Mouse (Mus musculus) midbrain, embryonic 12.5 days (tissue): ENCODE results near the gene Cdk14. TPM values are rescaled to one million over a fixed set of nuclear protein-coding genes. Genes with fewer than 3 reads are reported as not detected.
A peak's percentile ranks its signal among the peaks of the same experiment; 100 is the strongest.

Experiments used
- ATAC-seq: fragments of 200-750 bp; cut with Nextera tagmentation; 2 replicates; pipeline ENCODE4 v1.8.0; 2017; ENCODE audit warnings: low read depth, moderate TSS enrichment, moderate library complexity; ENCODE audit not compliant: low FRiP score
- H3K27ac ChIP-seq: fragments of 300-500 bp; sonication (generic); replicated peaks from 2 replicates; pipeline ENCODE4 v1.5.1; 2016; ENCODE audit warnings: mild to moderate bottlenecking
- H3K27me3 ChIP-seq: fragments of 300-500 bp; sonication (generic); 2 replicates; pipeline ENCODE4 v1.6.1; 2016; ENCODE audit warnings: mild to moderate bottlenecking
- H3K36me3 ChIP-seq: fragments of 300-500 bp; sonication (generic); 2 replicates; pipeline ENCODE4 v1.6.1; 2016
- H3K4me1 ChIP-seq: fragments of 300-500 bp; sonication (generic); 2 replicates; pipeline ENCODE4 v1.6.1; 2016
- H3K4me2 ChIP-seq: fragments of 300-500 bp; sonication (generic); replicated peaks from 2 replicates; pipeline ENCODE4 v1.6.1; 2016; ENCODE audit warnings: mild to moderate bottlenecking, moderate library complexity
- H3K4me3 ChIP-seq: fragments of 300-500 bp; sonication (generic); 2 replicates; pipeline ENCODE4 v1.5.1; 2016; ENCODE audit warnings: mild to moderate bottlenecking
- H3K9ac ChIP-seq: fragments of 300-500 bp; sonication (generic); replicated peaks from 2 replicates; pipeline ENCODE4 v1.6.1; 2016; ENCODE audit warnings: mild to moderate bottlenecking, moderate library complexity
- H3K9me3 ChIP-seq: fragments of 300-500 bp; sonication (generic); 2 replicates; pipeline ENCODE4 v1.6.1; 2016; ENCODE audit warnings: mild to moderate bottlenecking
- WGBS: fragments of 180-500 bp; shearing (Covaris S2); methylation state at CpG from one replicate; pipeline ENCODE4 v1.1.7; 2016; 5-methylcytosine and 5-hydroxymethylcytosine counted together
- polyA plus RNA-seq: library from polyadenylated mRNA; unstranded; fragments of >200 nt; fragmentation: Nextera tagmentation; extraction: Ambion mirVana; gene quantifications from 2 replicates; pipeline ENCODE4 v1.2.1, GENCODE M21; 2016

Cdk14 gene
- polyA plus RNA-seq, 1 experiment from 2014 or later: 38.1 TPM

GRCm38 (mm10) chr5:5360338-5360737 is 59.8 kb downstream of the Cdk14 start:
- 87% methylated on average over 5 of the region's 5 CpGs for WGBS

GRCm38 (mm10) chr5:5359915-5360314 is 60.2 kb downstream of the Cdk14 start:
- H3K9ac ChIP-seq: no peak overlapping the region
- WGBS: 76% methylated on average over 3 of the region's 3 CpGs
- H3K27ac ChIP-seq: no peak overlapping the region
- no peak overlapping the region for H3K4me3 ChIP-seq
- no peak overlapping the region for H3K4me2 ChIP-seq
- no peak for ATAC-seq
- peaks cover 3% of the 10 kb centered on the region; the same call in 1 of the 2 replicates for H3K9me3 ChIP-seq
- no peaks in the 10 kb centered on the region for H3K27me3 ChIP-seq
- H3K4me1 ChIP-seq: no peaks in the 10 kb centered on the region
- 0 out of 2 replicates have a peak, but pooled peaks cover 6% of the 10 kb centered on the region for H3K36me3 ChIP-seq

More at GRCm38 (mm10) chr5:5360338-5360737, 59.8 kb downstream of the Cdk14 start:
- Histone ChIP-seq H3K4me2 (no peak overlapping the region), H3K4me3 (no peak overlapping the region), H3K27me3 (no peaks in the 10 kb centered on the region), H3K27ac (0 out of 2 replicates have a peak overlapping the region, but pooled peaks have one; percentile 20), H3K9me3 (peaks cover 3% of the 10 kb centered on the region; the same call in 1 of the 2 replicates), H3K9ac (no peak overlapping the region), H3K4me1 (no peaks in the 10 kb centered on the region), H3K36me3 (0 out of 2 replicates have a peak, but pooled peaks cover 6% of the 10 kb centered on the region)
- no peak for ATAC-seq

GRCm38 (mm10) chr5:5359370-5359769 is 60.7 kb downstream of the Cdk14 start:
- H3K27me3 ChIP-seq: no peaks in the 10 kb centered on the region
- WGBS: 98% methylated on average over 5 of the region's 5 CpGs
- no peak overlapping the region for H3K27ac ChIP-seq
- H3K9ac ChIP-seq: no peak overlapping the region
- peaks cover 3% of the 10 kb centered on the region; the same call in 1 of the 2 replicates for H3K9me3 ChIP-seq
- no peak overlapping the region for H3K4me2 ChIP-seq
- ATAC-seq: no peak
- H3K4me3 ChIP-seq: no peak overlapping the region
- 0 out of 2 replicates have a peak, but pooled peaks cover 4% of the 10 kb centered on the region for H3K36me3 ChIP-seq
- H3K4me1 ChIP-seq: no peaks in the 10 kb centered on the region

GRCm38 (mm10) chr5:5358019-5358717 is 61.9 kb downstream of the Cdk14 start:
- no peak overlapping the region for H3K27ac ChIP-seq
- no peak overlapping the region for H3K4me3 ChIP-seq
- peaks cover 3% of the 10 kb centered on the region; the same call in 1 of the 2 replicates for H3K9me3 ChIP-seq
- H3K4me1 ChIP-seq: no peaks in the 10 kb centered on the region
- H3K27me3 ChIP-seq: no peaks in the 10 kb centered on the region
- H3K4me2 ChIP-seq: no peak overlapping the region
- 0 out of 2 replicates have a peak, but pooled peaks cover 1% of the 10 kb centered on the region for H3K36me3 ChIP-seq
- 93% methylated on average over 18 of the region's 18 CpGs for WGBS
- no peak overlapping the region for H3K9ac ChIP-seq
- no peak for ATAC-seq

GRCm38 (mm10) chr5:5354684-5355368 is 65.3 kb downstream of the Cdk14 start:
- Histone ChIP-seq H3K4me2 (no peak overlapping the region), H3K9me3 (no peaks in the 10 kb centered on the region), H3K27me3 (no peaks in the 10 kb centered on the region), H3K27ac (no peak overlapping the region), H3K9ac (no peak overlapping the region), H3K4me1 (no peaks in the 10 kb centered on the region), H3K36me3 (no peaks in the 10 kb centered on the region), H3K4me3 (no peak overlapping the region)
- ATAC-seq: no peak
- WGBS: 55% methylated on average over 5 of the region's 5 CpGs

- Histone ChIP-seq H3K27ac (no peak overlapping the region), H3K9me3 (no peaks in the 10 kb centered on the region), H3K27me3 (no peaks in the 10 kb centered on the region), H3K9ac (no peak overlapping the region), H3K36me3 (no peaks in the 10 kb centered on the region), H3K4me2 (no peak overlapping the region), H3K4me1 (no peaks in the 10 kb centered on the region), H3K4me3 (no peak overlapping the region)
- no peak for ATAC-seq
- WGBS: 38% methylated on average over 1 of the region's 1 CpGs
These were observed 66.2 kb downstream of the Cdk14 start for GRCm38 (mm10) chr5:5353946-5354345.

GRCm38 (mm10) chr5:5344646-5345045 is 75.5 kb downstream of the Cdk14 start:
- Histone ChIP-seq H3K4me3 (no peak overlapping the region), H3K36me3 (no peaks in the 10 kb centered on the region), H3K27ac (no peak overlapping the region), H3K4me2 (no peak overlapping the region), H3K9me3 (no peaks in the 10 kb centered on the region), H3K9ac (no peak overlapping the region), H3K27me3 (no peaks in the 10 kb centered on the region), H3K4me1 (peaks cover 23% of the 10 kb centered on the region)
- WGBS: 80% methylated on average over 5 of the region's 5 CpGs
- no peak for ATAC-seq

GRCm38 (mm10) chr5:5343741-5344140 is 76.4 kb downstream of the Cdk14 start:
- Histone ChIP-seq H3K27me3 (no peaks in the 10 kb centered on the region), H3K9ac (no peak overlapping the region), H3K4me1 (peaks cover 23% of the 10 kb centered on the region), H3K4me3 (no peak overlapping the region), H3K36me3 (no peaks in the 10 kb centered on the region), H3K9me3 (no peaks in the 10 kb centered on the region), H3K4me2 (no peak overlapping the region), H3K27ac (peak overlapping the region; percentile 78; the same call in 1 of the 2 replicates)
- ATAC-seq: no peak
- 79% methylated on average over 2 of the region's 2 CpGs for WGBS

- Histone ChIP-seq H3K4me3 (no peak overlapping the region), H3K27me3 (no peaks in the 10 kb centered on the region), H3K27ac (peak overlapping the region; percentile 78), H3K4me2 (no peak overlapping the region), H3K36me3 (no peaks in the 10 kb centered on the region), H3K4me1 (peaks cover 23% of the 10 kb centered on the region), H3K9me3 (no peaks in the 10 kb centered on the region; the same call in 1 of the 2 replicates), H3K9ac (no peak overlapping the region)
- WGBS: 59% methylated on average over 2 of the region's 2 CpGs
- peak; percentile 79 for ATAC-seq
These were observed 76.8 kb downstream of the Cdk14 start for GRCm38 (mm10) chr5:5343267-5343666.

GRCm38 (mm10) chr5:5342410-5343137 is 77.5 kb downstream of the Cdk14 start:
- Histone ChIP-seq H3K27me3 (no peaks in the 10 kb centered on the region), H3K27ac (peak overlapping the region; percentile 78), H3K4me3 (no peak overlapping the region), H3K36me3 (no peaks in the 10 kb centered on the region), H3K4me2 (peak overlapping the region; percentile 15; the same call in 1 of the 2 replicates), H3K9me3 (no peaks in the 10 kb centered on the region; the same call in 1 of the 2 replicates), H3K4me1 (peaks cover 23% of the 10 kb centered on the region), H3K9ac (no peak overlapping the region)
- WGBS: 56% methylated on average over 11 of the region's 11 CpGs
- peak; percentile 95 for ATAC-seq

GRCm38 (mm10) chr5:5341611-5342010 is 78.5 kb downstream of the Cdk14 start:
- Histone ChIP-seq H3K4me1 (peaks cover 23% of the 10 kb centered on the region), H3K4me3 (no peak overlapping the region), H3K4me2 (no peak overlapping the region), H3K27me3 (no peaks in the 10 kb centered on the region), H3K36me3 (no peaks in the 10 kb centered on the region), H3K9me3 (no peaks in the 10 kb centered on the region; the same call in 1 of the 2 replicates), H3K9ac (no peak overlapping the region), H3K27ac (0 out of 2 replicates have a peak overlapping the region, but pooled peaks have one; percentile 78)
- 91% methylated on average over 8 of the region's 8 CpGs for WGBS
- ATAC-seq: no peak
